ENCODE assay signal across 12 mouse cellular contexts in the genomic region with DNA sequence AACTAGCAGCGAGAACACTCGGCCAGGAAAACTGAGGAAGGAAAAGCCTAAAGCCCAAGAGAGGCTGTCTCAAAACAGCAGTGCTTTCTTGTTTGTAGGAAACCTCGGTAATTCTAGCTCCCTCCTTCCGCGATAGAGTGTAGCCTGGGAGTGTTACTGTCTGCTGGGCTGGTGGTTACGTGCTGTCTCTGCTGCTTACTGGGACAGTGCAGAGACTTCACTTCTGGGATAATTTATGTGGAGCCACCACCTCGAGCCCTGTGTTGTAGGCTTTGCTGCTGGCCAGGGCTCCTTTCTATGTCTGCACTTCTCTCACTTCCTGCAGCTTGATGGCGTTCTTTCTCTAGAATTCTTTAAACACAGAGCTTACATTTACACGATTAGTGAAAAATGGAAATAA.
DNase-seq lines count a peak whose midpoint lies in the region; ATAC-seq and TF ChIP-seq lines count a peak whose summit lies in the region.
"Had no signal": no experiment of that assay in that cellular context is flagged by ENCODE, and none has a peak within 500 bp of the region (broad histone marks: within the 10 kb centered on the region; RNA-seq: fewer than 3 reads in every experiment).

No protein-coding gene starts in this region.

- intact Hi-C loops in heart, postnatal 36 days (cut with DNase I): no loop called here

- peak overlapping the region; percentile 49; the same call in 1 of the 2 replicates for H3K27ac ChIP-seq in heart, embryonic 10.5 days
- H3K27ac ChIP-seq in lung, embryonic 14.5 days (ENCODE audit: low read depth): no peak overlapping the region
- H3K27ac ChIP-seq in embryonic facial prominence, embryonic 11.5 days (replicated peaks; ENCODE audit: low read depth, low read length): peak overlapping the region; percentile 28
- H3K27ac ChIP-seq in limb, embryonic 14.5 days (replicated peaks; ENCODE audit: low read depth, low read length): peak overlapping the region; percentile 71
- H3K27ac ChIP-seq: hindbrain, embryonic 15.5 days; lung, embryonic 15.5 days had no signal

- H3K36me3 ChIP-seq in heart, embryonic 10.5 days: 0 out of 2 replicates have a peak, but pooled peaks cover 9% of the 10 kb centered on the region
- H3K36me3 ChIP-seq in lung, embryonic 14.5 days (ENCODE audit: insufficient read depth): peaks cover 5% of the 10 kb centered on the region; the same call in 1 of the 2 replicates
- no peaks in the 10 kb centered on the region for H3K36me3 ChIP-seq in embryonic facial prominence, embryonic 11.5 days (replicated peaks; ENCODE audit: control insufficient read depth, insufficient read depth, low read depth, low read length)
- H3K36me3 ChIP-seq in limb, embryonic 14.5 days (ENCODE audit: control insufficient read depth, insufficient read depth, low read length): no peaks in the 10 kb centered on the region
- H3K36me3 ChIP-seq: hindbrain, embryonic 15.5 days; lung, embryonic 15.5 days had no signal

- no peak for ATAC-seq in lung, embryonic 14.5 days (ENCODE audit: insufficient read depth)
- no peak for ATAC-seq in embryonic facial prominence, embryonic 11.5 days (replicated peaks; ENCODE audit: insufficient number of reproducible peaks, low FRiP score, low TSS enrichment, low read depth)
- peak; percentile 39; the same call in 1 of the 2 replicates for ATAC-seq in limb, embryonic 14.5 days (ENCODE audit: low FRiP score, low read depth)
- ATAC-seq: midbrain, embryonic 16.5 days had no signal

- H3K9ac ChIP-seq in lung, embryonic 14.5 days: no peak overlapping the region
- H3K9ac ChIP-seq in embryonic facial prominence, embryonic 11.5 days (replicated peaks; ENCODE audit: low read length): no peak overlapping the region
- 0 out of 2 replicates have a peak overlapping the region, but pooled peaks have one; percentile 1 for H3K9ac ChIP-seq in limb, embryonic 14.5 days (ENCODE audit: low read depth, low read length, severe bottlenecking)
- H3K9ac ChIP-seq: hindbrain, embryonic 15.5 days; lung, embryonic 15.5 days had no signal

- H3K4me2 ChIP-seq in lung, embryonic 14.5 days: no peak overlapping the region
- H3K4me2 ChIP-seq in embryonic facial prominence, embryonic 11.5 days (ENCODE audit: low read depth, low read length): no peak overlapping the region
- H3K4me2 ChIP-seq in limb, embryonic 14.5 days (replicated peaks; ENCODE audit: low read depth, low read length, severe bottlenecking): no peak overlapping the region
- H3K4me2 ChIP-seq: hindbrain, embryonic 15.5 days; lung, embryonic 15.5 days had no signal

- H3K9me3 ChIP-seq in heart, embryonic 10.5 days: peaks cover 4% of the 10 kb centered on the region
- H3K9me3 ChIP-seq in lung, embryonic 14.5 days (ENCODE audit: low read depth, low read length): no peaks in the 10 kb centered on the region
- no peaks in the 10 kb centered on the region for H3K9me3 ChIP-seq in embryonic facial prominence, embryonic 11.5 days (replicated peaks; ENCODE audit: control insufficient read depth, low read length)
- H3K9me3 ChIP-seq in limb, embryonic 14.5 days (ENCODE audit: control insufficient read depth, low read length): no peaks in the 10 kb centered on the region
- H3K9me3 ChIP-seq: hindbrain, embryonic 15.5 days; lung, embryonic 15.5 days had no signal

- no peak for TF ChIP-seq POLR2A in limb, embryonic 14.5 days (IDR thresholded peaks at IDR 0.05; ENCODE audit: borderline replicate concordance, extremely low read depth, insufficient read depth, insufficient read length)

- no peaks in the 10 kb centered on the region for H3K27me3 ChIP-seq in heart, embryonic 10.5 days (ENCODE audit: insufficient read depth, poor library complexity, severe bottlenecking)
- no peaks in the 10 kb centered on the region for H3K27me3 ChIP-seq in lung, embryonic 14.5 days (ENCODE audit: insufficient read depth, low read length)
- H3K27me3 ChIP-seq in embryonic facial prominence, embryonic 11.5 days (ENCODE audit: control insufficient read depth, insufficient read depth, low read length): no peaks in the 10 kb centered on the region
- H3K27me3 ChIP-seq in limb, embryonic 14.5 days (ENCODE audit: control insufficient read depth, insufficient read depth, low read length): no peaks in the 10 kb centered on the region
- H3K27me3 ChIP-seq: hindbrain, embryonic 15.5 days; lung, embryonic 15.5 days had no signal

- WGBS in heart, embryonic 10.5 days: 68% methylated on average over 9 of the region's 9 CpGs
- WGBS in lung, embryonic 14.5 days: 45% methylated on average over 9 of the region's 9 CpGs
- 59% methylated on average over 9 of the region's 9 CpGs for WGBS in embryonic facial prominence, embryonic 11.5 days
- 20% methylated on average over 9 of the region's 9 CpGs for WGBS in limb, embryonic 14.5 days

- no peak for DNase-seq in heart, embryonic 10.5 days (ENCODE audit: low spot score)
- no peak for DNase-seq in heart, postnatal 36 days
- peak; percentile 47 for DNase-seq in lung, embryonic 14.5 days
- DNase-seq in lung, postnatal 4 days: no peak
- DNase-seq in embryonic facial prominence, embryonic 11.5 days (ENCODE audit: low spot score): no peak
- DNase-seq in limb, embryonic 14.5 days (ENCODE audit: low spot score): peak; percentile 22
- no peak for DNase-seq in right cerebral cortex, postnatal 14 days
- no peak for DNase-seq in ovary, adult 18-20 months (ENCODE audit: low spot score)
- DNase-seq: cerebellum, postnatal 25 days had no signal

- peaks cover 10% of the 10 kb centered on the region for H3K4me1 ChIP-seq in heart, embryonic 10.5 days
- H3K4me1 ChIP-seq in lung, embryonic 14.5 days (ENCODE audit: insufficient read depth): no peaks in the 10 kb centered on the region
- H3K4me1 ChIP-seq in embryonic facial prominence, embryonic 11.5 days (ENCODE audit: control insufficient read depth, insufficient read depth, low read length): peaks cover 6% of the 10 kb centered on the region
- H3K4me1 ChIP-seq in limb, embryonic 14.5 days (ENCODE audit: control insufficient read depth, insufficient read depth, low read length): peaks cover 26% of the 10 kb centered on the region

- TF ChIP-seq CTCF in lung, embryonic 14.5 days (IDR thresholded peaks at IDR 0.05; ENCODE audit: low read depth): no peak

- no peak overlapping the region for H3K4me3 ChIP-seq in heart, embryonic 10.5 days
- no peak overlapping the region for H3K4me3 ChIP-seq in lung, embryonic 14.5 days (ENCODE audit: low read depth, low read length)
- H3K4me3 ChIP-seq in embryonic facial prominence, embryonic 11.5 days (ENCODE audit: low read depth, low read length): no peak overlapping the region
- no peak overlapping the region for H3K4me3 ChIP-seq in limb, embryonic 14.5 days (replicated peaks; ENCODE audit: low read length)
- H3K4me3 ChIP-seq: hindbrain, embryonic 15.5 days; lung, embryonic 15.5 days had no signal

Comparison
In these comparisons a context has a peak if more than half of its experiments do, and no peak if none do; other contexts are left out.
1. DNase-seq: peak in lung, embryonic 14.5 days (single experiment) and limb, embryonic 14.5 days (single experiment); none in heart, embryonic 10.5 days (single experiment), heart, postnatal 36 days (0 of 2), lung, postnatal 4 days (0 of 2), embryonic facial prominence, embryonic 11.5 days (single experiment), right cerebral cortex, postnatal 14 days (single experiment) and ovary, adult 18-20 months (single experiment).